Mouse (Mus musculus): Measurements from ENCODE around the gene Cldn5.

- no peak for TF ChIP-seq CEBPB (IDR thresholded peaks at IDR 0.05; ENCODE audit: insufficient read depth, poor library complexity, severe bottlenecking)
- no peak for TF ChIP-seq TCF3 (IDR thresholded peaks at IDR 0.05; ENCODE audit: insufficient read length, low read depth)
- no peak for TF ChIP-seq USF1 (IDR thresholded peaks at IDR 0.05; ENCODE audit: low read depth)
- no peak for TF ChIP-seq POLR2A (IDR thresholded peaks at IDR 0.05; ENCODE audit: insufficient read length, low read depth)
- no peak for TF ChIP-seq POLR2AphosphoS2 (IDR thresholded peaks at IDR 0.05; ENCODE audit: insufficient read length, low read depth)
- no peak for TF ChIP-seq REST (IDR thresholded peaks at IDR 0.05; ENCODE audit: insufficient read depth, insufficient read length)
Observed at GRCm38 (mm10) chr16:18822356-18822755, 45.7 kb downstream of the Cldn5 start.
